Comparison of ENCODE assay signal across 27 mouse cellular contexts in genomic region chr6:100716817-100717216, GRCm38 (mm10). TPM values are rescaled to one million over a fixed set of nuclear protein-coding genes. Genes with fewer than 3 reads are reported as not detected.
"Had no signal": no experiment of that assay in that cellular context is flagged by ENCODE, and none has a peak within 500 bp of the region (broad histone marks: within the 10 kb centered on the region; RNA-seq: fewer than 3 reads in every experiment).

No protein-coding gene starts in this region.

- H3K9ac ChIP-seq: heart, embryonic 13.5 days; heart, embryonic 15.5 days; hindbrain, embryonic 13.5 days; hindbrain, embryonic 15.5 days; kidney, embryonic 15.5 days; limb, embryonic 12.5 days; liver, embryonic 13.5 days had no signal

- DNase-seq: gastrocnemius, postnatal 14 days; gastrocnemius, postnatal 36 days; heart, adult 18-20 months; heart, postnatal 14 days; heart, postnatal 36 days; kidney, adult 11 months; kidney, adult 2 months; kidney, adult 9 months; kidney, postnatal 14 days; kidney, postnatal 36 days; layer of hippocampus, adult 9-11 months; layer of hippocampus, postnatal 36 days; liver; liver, embryonic 13.5 days had no signal

- H3K9me3 ChIP-seq: heart, embryonic 13.5 days; heart, embryonic 15.5 days; hindbrain, embryonic 13.5 days; hindbrain, embryonic 15.5 days; kidney, embryonic 15.5 days; limb, embryonic 10.5 days; limb, embryonic 12.5 days; liver, embryonic 13.5 days had no signal

- H3K4me3 ChIP-seq: heart, embryonic 13.5 days; heart, embryonic 15.5 days; hindbrain, embryonic 13.5 days; hindbrain, embryonic 15.5 days; kidney, embryonic 15.5 days; left cerebral cortex, adult 2 months; limb, embryonic 10.5 days; limb, embryonic 12.5 days; liver, embryonic 13.5 days had no signal

- ATAC-seq: hindbrain, postnatal 0 days had no signal

- H3K27me3 ChIP-seq: hindbrain, embryonic 13.5 days; hindbrain, embryonic 15.5 days; liver, embryonic 13.5 days had no signal

- H3K4me2 ChIP-seq: heart, embryonic 11.5 days; heart, embryonic 13.5 days; heart, embryonic 15.5 days; hindbrain, embryonic 13.5 days; hindbrain, embryonic 15.5 days; kidney, embryonic 15.5 days; limb, embryonic 12.5 days; liver, embryonic 11.5 days; liver, embryonic 13.5 days had no signal

- H3K36me3 ChIP-seq: heart, embryonic 13.5 days; heart, embryonic 15.5 days; hindbrain, embryonic 13.5 days; hindbrain, embryonic 15.5 days; kidney, embryonic 15.5 days; limb, embryonic 10.5 days; liver, embryonic 13.5 days had no signal

- H3K27ac ChIP-seq: heart, embryonic 13.5 days; heart, embryonic 15.5 days; hindbrain, embryonic 13.5 days; hindbrain, embryonic 15.5 days; hindbrain, postnatal 0 days; kidney, embryonic 15.5 days; kidney, postnatal 0 days; left cerebral cortex, adult 2 months; limb, embryonic 10.5 days; limb, embryonic 12.5 days; liver, embryonic 13.5 days had no signal

RNA-seq across cellular contexts. Expression of gene Gxylt2, which starts 12.3 kb away (rescaled TPM):
- total RNA-seq: hematopoietic stem cell, adult 5-6 weeks had no signal
